Mouse (Mus musculus): ENCODE data around the gene Pbxip1. TPM values are rescaled to one million over a fixed set of nuclear protein-coding genes. Genes with fewer than 3 reads are reported as not detected.
A peak's percentile ranks its signal among the peaks of the same experiment; 100 is the strongest.

The Pbxip1 gene
- total RNA-seq, 2 experiments from 2014 or later, result 193 to 208 TPM

- DNase-seq (ENCODE audit: low spot score in 2 of 2), result peak; percentile 91 to 94
These were observed 6.0 kb upstream of the Pbxip1 start, which contains the start of gene Pygo2 for GRCm38 (mm10) chr3:89430171-89431159. Pygo2 (plus strand) TSS chr3:89430214.

DNA sequence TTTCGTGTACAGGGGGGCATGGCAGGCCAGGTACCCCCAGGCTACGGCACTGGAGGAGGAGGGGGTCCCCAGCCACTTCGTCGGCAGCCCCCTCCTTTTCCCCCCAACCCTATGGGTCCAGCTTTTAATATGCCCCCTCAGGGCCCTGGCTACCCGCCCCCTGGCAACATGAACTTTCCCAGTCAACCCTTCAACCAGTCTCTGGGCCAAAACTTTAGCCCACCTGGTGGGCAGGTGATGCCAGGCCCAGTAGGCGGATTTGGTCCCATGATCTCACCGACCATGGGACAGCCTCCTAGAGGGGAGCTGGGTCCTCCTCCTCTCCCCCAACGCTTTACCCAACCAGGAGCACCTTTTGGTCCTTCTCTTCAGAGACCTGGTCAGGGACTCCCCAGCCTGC is 3.9 kb upstream of the Pbxip1 start:
- DNase-seq (ENCODE audit: low spot score in 2 of 2), result no peak

DNA sequence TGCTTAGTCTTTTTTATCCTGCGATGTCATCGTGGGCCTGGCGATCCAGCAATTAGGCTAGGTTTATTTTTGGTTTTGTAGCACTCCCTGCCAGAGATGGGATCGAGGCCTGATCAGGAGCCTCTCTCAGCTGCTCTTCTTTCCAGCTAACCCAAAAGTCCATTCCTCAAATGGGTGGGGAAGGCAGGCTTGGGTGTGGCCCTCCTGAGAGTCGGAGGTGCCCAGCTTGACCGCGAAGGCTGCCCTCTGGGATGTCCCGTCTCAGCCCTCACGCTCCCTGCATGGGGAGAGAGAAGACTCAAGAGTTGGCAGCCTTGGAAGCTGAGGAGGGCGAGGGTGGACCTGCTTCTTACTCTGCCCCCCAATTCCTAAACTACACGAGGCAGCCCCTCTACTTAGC is 2.0 kb upstream of the Pbxip1 start:
- DNase-seq (ENCODE audit: low spot score in 2 of 2), result no peak

DNA sequence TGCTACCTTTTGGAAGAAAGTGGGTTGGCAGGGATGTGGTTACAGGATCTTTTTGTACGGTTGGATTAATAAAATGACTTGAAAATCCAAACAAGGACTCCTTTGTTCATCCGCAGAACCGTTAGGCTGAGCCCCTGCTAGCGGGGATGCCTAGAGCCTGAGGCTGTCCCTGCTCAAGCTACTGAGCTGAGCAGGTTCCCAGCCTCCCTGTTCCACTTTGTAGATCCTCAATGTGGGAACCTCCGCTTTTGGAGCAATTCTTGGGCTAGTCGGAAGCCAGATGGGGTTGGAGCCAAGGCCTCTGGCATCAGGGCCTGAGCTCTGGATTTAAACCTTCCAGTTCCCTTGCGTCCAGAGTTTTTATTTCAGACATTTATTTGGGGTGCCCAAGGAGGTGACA is 1.5 kb upstream of the Pbxip1 start:
- no peak for DNase-seq (ENCODE audit: low spot score in 2 of 2)

GRCm38 (mm10) chr3:89437269-89437668 is 763 bp downstream of the Pbxip1 start:
- DNase-seq (ENCODE audit: low spot score in 2 of 2), result no peak

DNA sequence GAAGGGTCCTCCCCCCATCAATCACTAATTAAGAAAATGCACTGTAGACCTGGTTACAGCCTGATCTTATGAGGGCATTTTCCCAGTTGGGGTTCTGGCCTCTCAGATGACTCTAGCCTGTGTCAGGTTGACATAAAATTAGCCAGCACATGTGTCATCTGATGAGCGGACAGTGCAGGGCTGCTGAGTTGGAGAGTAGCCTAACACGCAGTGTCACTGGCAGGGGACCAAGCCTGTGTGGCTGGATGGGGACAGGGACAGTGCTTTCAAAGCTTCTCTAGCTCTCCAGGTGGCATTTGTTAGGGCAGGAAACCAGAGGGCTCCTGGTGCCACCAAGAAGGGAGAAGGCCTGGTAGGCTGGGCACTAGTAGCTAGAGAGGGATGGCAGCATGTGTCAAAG is 4.2 kb downstream of the Pbxip1 start:
- no peak for DNase-seq (ENCODE audit: low spot score in 2 of 2)

- DNase-seq (ENCODE audit: low spot score in 2 of 2), result peak in 1 of 2 experiments; percentile 71
These were observed 12.4 kb downstream of the Pbxip1 start for GRCm38 (mm10) chr3:89448720-89449537.

DNA sequence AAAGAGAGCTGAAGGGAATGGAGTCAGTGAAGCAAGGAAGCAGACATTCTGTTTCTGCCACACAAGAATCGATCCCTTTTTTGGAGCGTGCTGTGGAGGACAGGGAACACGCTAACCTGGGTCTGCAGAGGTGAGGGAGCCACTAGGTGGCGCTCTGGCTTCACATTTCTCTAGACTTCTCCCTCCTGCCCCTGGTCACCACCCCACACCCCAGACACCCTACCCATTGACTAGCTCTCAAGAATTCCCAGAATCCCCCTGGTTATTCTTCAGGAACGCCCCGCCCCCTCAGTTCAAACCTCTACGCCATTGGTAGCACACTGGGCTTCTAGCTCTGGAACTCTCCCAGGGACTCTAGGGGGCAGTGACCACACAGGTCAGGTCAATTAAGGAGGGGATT is 13.0 kb downstream of the Pbxip1 start:
- peak; percentile 50 to 73 for DNase-seq (ENCODE audit: low spot score in 2 of 2)

- DNase-seq (ENCODE audit: low spot score in 2 of 2), result no peak
These were observed 15.4 kb downstream of the Pbxip1 start for GRCm38 (mm10) chr3:89451916-89452315.

DNA sequence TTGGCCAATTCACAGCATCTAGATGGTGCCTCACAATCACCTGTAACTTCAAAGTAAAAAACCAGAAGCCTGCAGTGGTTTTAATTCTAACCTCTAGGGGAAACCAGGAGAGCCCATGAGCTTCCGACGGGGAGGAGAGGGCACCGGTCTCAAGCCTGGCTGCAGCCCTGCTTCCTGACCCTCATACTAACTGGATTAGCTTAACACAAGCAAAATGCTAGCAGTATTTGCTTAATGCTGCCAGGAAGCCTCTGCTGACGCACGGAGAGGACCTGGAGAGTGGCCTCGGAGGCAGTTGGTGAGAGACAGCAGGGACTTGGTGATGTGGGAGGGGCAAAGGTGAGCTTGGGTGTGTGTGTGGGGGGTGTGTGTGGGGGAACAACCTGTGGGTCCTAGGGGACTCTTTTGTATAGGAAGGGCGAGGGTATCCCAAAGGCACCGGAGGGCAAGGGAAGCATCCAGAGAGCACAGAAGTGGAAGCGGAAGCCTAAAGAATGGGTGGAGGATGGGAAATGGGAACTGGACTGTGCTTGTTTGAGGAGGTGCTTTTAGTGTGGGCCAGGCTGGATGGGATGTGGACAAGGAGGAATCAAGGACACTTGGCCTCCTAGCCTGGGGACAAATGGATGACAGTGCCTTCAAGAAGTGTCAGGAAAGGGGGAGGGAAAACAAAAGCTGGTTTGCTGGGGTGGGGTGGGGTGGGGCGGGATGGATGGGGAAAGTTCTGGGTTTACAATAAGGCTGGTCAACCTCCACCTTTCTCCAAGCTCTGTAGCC is 18.1 kb downstream of the Pbxip1 start, which contains the start of gene Pmvk:
TSS of gene Pmvk (plus strand) at position 141 of the 777 bp plus-strand sequence.
- no peak for DNase-seq (ENCODE audit: low spot score in 2 of 2)

GRCm38 (mm10) chr3:89455786-89456285 is 19.3 kb downstream of the Pbxip1 start:
- no peak for DNase-seq (ENCODE audit: low spot score in 2 of 2)

- DNase-seq (ENCODE audit: low spot score in 2 of 2), result peak in 1 of 2 experiments; percentile 66
These were observed 20.5 kb downstream of the Pbxip1 start for GRCm38 (mm10) chr3:89456726-89457665.

DNA sequence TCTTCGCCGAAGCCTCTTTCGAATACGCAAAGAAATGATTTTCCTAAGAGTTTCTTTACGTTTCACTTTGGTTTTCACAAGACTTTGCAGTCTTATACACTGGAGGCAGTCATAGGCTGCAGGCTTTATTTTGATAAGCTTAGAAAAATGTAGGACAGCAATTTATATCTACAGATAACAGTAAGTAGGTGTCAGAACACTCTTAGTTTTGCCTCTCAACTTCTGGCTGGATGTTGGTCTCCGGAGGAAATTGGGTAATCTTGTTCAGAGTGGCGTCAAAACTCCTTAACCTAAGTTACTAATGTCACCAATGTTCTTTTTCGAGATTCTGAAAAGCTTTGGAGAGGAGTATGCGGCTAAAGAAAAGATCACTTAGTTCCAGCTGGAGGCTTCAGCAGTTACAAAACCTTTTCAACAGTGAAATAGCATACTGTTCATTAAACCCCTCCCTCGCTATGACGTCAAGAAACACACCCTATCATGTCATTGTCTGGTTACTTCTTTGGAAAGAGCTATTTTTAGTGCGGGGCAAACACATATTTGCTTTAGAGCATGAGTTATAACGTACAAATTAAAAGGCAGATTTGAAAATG is 22.0 kb downstream of the Pbxip1 start:
- no peak for DNase-seq (ENCODE audit: low spot score in 2 of 2)

- DNase-seq (ENCODE audit: low spot score in 2 of 2), result peak; percentile 80 to 92
These were observed 22.7 kb downstream of the Pbxip1 start for GRCm38 (mm10) chr3:89458965-89459807.

GRCm38 (mm10) chr3:89468268-89468667 is 31.8 kb downstream of the Pbxip1 start:
- no peak for DNase-seq (ENCODE audit: low spot score in 2 of 2)

GRCm38 (mm10) chr3:89472280-89472679 is 35.8 kb downstream of the Pbxip1 start:
- DNase-seq (ENCODE audit: low spot score in 2 of 2), result no peak

GRCm38 (mm10) chr3:89473838-89474237 is 37.3 kb downstream of the Pbxip1 start:
- no peak for DNase-seq (ENCODE audit: low spot score in 2 of 2)

DNA sequence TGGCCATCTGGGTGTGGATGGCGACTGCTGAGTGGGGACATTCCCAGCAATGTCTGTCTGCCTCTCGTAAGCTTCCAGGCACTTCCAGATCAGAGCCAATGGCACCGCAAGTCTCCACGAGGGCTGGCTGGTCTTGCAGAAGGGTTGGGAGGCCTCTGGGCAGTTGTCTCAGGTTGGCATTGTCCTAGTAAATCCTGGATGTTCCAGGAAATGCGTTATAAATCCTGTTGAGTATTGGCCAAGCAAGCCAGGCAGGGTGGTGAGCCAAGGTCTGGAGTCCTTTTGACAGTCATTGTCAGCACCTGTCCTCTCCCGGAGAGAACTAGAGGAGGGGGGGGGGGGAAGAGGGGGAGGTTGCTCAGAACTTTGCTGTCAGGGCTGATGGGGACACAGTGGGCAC is 42.5 kb downstream of the Pbxip1 start:
- DNase-seq (ENCODE audit: low spot score in 2 of 2), result no peak

Measured in gastrocnemius, postnatal 4 days (tissue).